In the genomic region with DNA sequence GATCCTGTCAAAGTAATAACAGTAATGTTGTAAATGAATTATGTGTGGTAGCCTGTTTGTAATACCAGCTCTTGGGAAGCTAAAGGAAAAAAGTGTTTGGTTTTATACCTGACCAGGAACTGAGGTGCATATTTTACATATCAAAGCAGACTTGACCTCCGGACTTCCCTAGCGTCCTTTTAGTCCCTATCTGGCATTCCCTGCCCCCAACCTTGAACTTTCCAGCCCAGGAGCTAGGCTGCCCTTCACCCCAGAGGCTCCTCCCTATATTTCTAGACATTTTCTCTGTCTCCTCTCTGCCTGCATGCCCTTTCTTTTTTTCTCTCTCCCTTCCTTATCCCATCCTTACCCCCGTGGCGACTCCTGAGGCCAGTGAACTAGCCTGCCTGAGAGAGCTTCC, we compare ENCODE assay signal across 9 mouse cellular contexts. TPM values are rescaled to one million over a fixed set of nuclear protein-coding genes. Genes with fewer than 3 reads are reported as not detected.
DNase-seq lines count a peak whose midpoint lies in the region; ATAC-seq and TF ChIP-seq lines count a peak whose summit lies in the region.
"Had no signal": no experiment of that assay in that cellular context is flagged by ENCODE, and none has a peak within 500 bp of the region (broad histone marks: within the 10 kb centered on the region; RNA-seq: fewer than 3 reads in every experiment).

No protein-coding gene starts in this region.

- no peak overlapping the region for H3K9ac ChIP-seq in lung, postnatal 0 days (replicated peaks; ENCODE audit: low read depth)
- no peak overlapping the region for H3K9ac ChIP-seq in limb, embryonic 13.5 days
- H3K9ac ChIP-seq in neural tube, embryonic 13.5 days: peak overlapping the region; percentile 95; the same call in 1 of the 2 replicates

- 35% methylated on average over 4 of the region's 4 CpGs for WGBS in lung, postnatal 0 days
- WGBS in limb, embryonic 13.5 days: 38% methylated on average over 4 of the region's 4 CpGs
- WGBS in neural tube, embryonic 13.5 days: 49% methylated on average over 4 of the region's 4 CpGs

- no peak for TF ChIP-seq CTCF in lung, postnatal 0 days (IDR thresholded peaks at IDR 0.05)

- peaks cover 4% of the 10 kb centered on the region; the same call in 1 of the 2 replicates for H3K4me1 ChIP-seq in lung, postnatal 0 days (ENCODE audit: insufficient read depth, low read depth, low read length)
- H3K4me1 ChIP-seq in limb, embryonic 13.5 days: peaks cover 5% of the 10 kb centered on the region
- peaks cover 29% of the 10 kb centered on the region for H3K4me1 ChIP-seq in neural tube, embryonic 13.5 days (replicated peaks)

- H3K4me3 ChIP-seq in lung, postnatal 0 days (ENCODE audit: low read depth, low read length): no peak overlapping the region
- peak overlapping the region; percentile 94; the same call in 1 of the 2 replicates for H3K4me3 ChIP-seq in limb, embryonic 13.5 days
- H3K4me3 ChIP-seq in neural tube, embryonic 13.5 days: peak overlapping the region; percentile 95

- ATAC-seq in lung, postnatal 0 days: no peak
- ATAC-seq in limb, embryonic 13.5 days (ENCODE audit: low FRiP score, low read depth): no peak
- no peak for ATAC-seq in neural tube, embryonic 13.5 days (ENCODE audit: low read depth)

- peak overlapping the region; percentile 80; the same call in 1 of the 2 replicates for H3K4me2 ChIP-seq in lung, postnatal 0 days (replicated peaks; ENCODE audit: low read depth, low read length)
- H3K4me2 ChIP-seq in limb, embryonic 13.5 days (replicated peaks): peak overlapping the region; percentile 65; the same call in 1 of the 2 replicates
- H3K4me2 ChIP-seq in neural tube, embryonic 13.5 days: peak overlapping the region; percentile 70

- H3K9me3 ChIP-seq in lung, postnatal 0 days (ENCODE audit: low read length): no peaks in the 10 kb centered on the region
- no peaks in the 10 kb centered on the region; the same call in 1 of the 2 replicates for H3K9me3 ChIP-seq in limb, embryonic 13.5 days
- no peaks in the 10 kb centered on the region for H3K9me3 ChIP-seq in neural tube, embryonic 13.5 days

- no peaks in the 10 kb centered on the region for H3K36me3 ChIP-seq in lung, postnatal 0 days (ENCODE audit: insufficient read depth, low read length)
- no peaks in the 10 kb centered on the region for H3K36me3 ChIP-seq in limb, embryonic 13.5 days
- H3K36me3 ChIP-seq in neural tube, embryonic 13.5 days: no peaks in the 10 kb centered on the region

- no peak for TF ChIP-seq EP300 in lung, postnatal 0 days (IDR thresholded peaks at IDR 0.05)

- H3K27ac ChIP-seq in lung, postnatal 0 days (ENCODE audit: low read length): no peak overlapping the region
- no peak overlapping the region for H3K27ac ChIP-seq in limb, embryonic 13.5 days
- H3K27ac ChIP-seq in neural tube, embryonic 13.5 days (replicated peaks): peak overlapping the region; percentile 98

- DNase-seq in cerebellum, adult 9-11 months: peak; percentile 45
- no peak for DNase-seq in cerebellum, adult 8-10 months
- no peak for DNase-seq in lung, postnatal 0 days (ENCODE audit: low spot score)
- DNase-seq in lung, postnatal 10 days: no peak
- DNase-seq in layer of hippocampus, postnatal 36 days: no peak
- no peak for DNase-seq in embryo, embryonic 10 days (ENCODE audit: low spot score)

- no peaks in the 10 kb centered on the region for H3K27me3 ChIP-seq in lung, postnatal 0 days (replicated peaks; ENCODE audit: insufficient read depth, low read length)
- H3K27me3 ChIP-seq in limb, embryonic 13.5 days: peaks cover 38% of the 10 kb centered on the region
- H3K27me3 ChIP-seq in neural tube, embryonic 13.5 days: peaks cover 6% of the 10 kb centered on the region; the same call in 1 of the 2 replicates

RNA-seq across cellular contexts. Expression of gene Mkrn1, which starts 0.6 kb away (rescaled TPM):
- 125 and 127 TPM in 2 replicates for polyA plus RNA-seq in lung, postnatal 0 days (2015; fragmentation: Nextera tagmentation; extraction: Ambion mirVana)
- polyA plus RNA-seq in limb, embryonic 13.5 days (2015; fragmentation: Nextera tagmentation; extraction: Ambion mirVana): 46.2 and 47.9 TPM in 2 replicates
- 215 and 237 TPM in 2 replicates for polyA plus RNA-seq in neural tube, embryonic 13.5 days (2015; fragmentation: Nextera tagmentation; extraction: Ambion mirVana)
- 100 to 1,000 TPM; 127 to 136 TPM for total RNA-seq in layer of hippocampus, postnatal 36 days (2021)

RNA-seq across cellular contexts. Expression of gene Rab19, which starts 39.9 kb away (rescaled TPM):
- 5.8 and 6.9 TPM in 2 replicates for polyA plus RNA-seq in lung, postnatal 0 days (2015; fragmentation: Nextera tagmentation; extraction: Ambion mirVana)
- 0.47 and 0.63 TPM in 2 replicates for polyA plus RNA-seq in limb, embryonic 13.5 days (2015; fragmentation: Nextera tagmentation; extraction: Ambion mirVana)
- 0.44 TPM in 1 of 2 replicates, not detected in the other for polyA plus RNA-seq in neural tube, embryonic 13.5 days (2015; fragmentation: Nextera tagmentation; extraction: Ambion mirVana)
- not detected for total RNA-seq in layer of hippocampus, postnatal 36 days (2021)
- total RNA-seq: layer of hippocampus, postnatal 25 days had no signal

RNA-seq across cellular contexts. Expression of gene Slc37a3, which starts 43.4 kb away (rescaled TPM):
- polyA plus RNA-seq in lung, postnatal 0 days (2015; fragmentation: Nextera tagmentation; extraction: Ambion mirVana): 24.4 and 27.9 TPM in 2 replicates
- polyA plus RNA-seq in limb, embryonic 13.5 days (2015; fragmentation: Nextera tagmentation; extraction: Ambion mirVana): 67.7 and 68.3 TPM in 2 replicates
- 60.3 and 65.9 TPM in 2 replicates for polyA plus RNA-seq in neural tube, embryonic 13.5 days (2015; fragmentation: Nextera tagmentation; extraction: Ambion mirVana)
- total RNA-seq in layer of hippocampus, postnatal 36 days (2021): 10 to 100 TPM; 73.8 to 84.2 TPM
